Mouse (Mus musculus) hindbrain, embryonic 15.5 days (tissue): ENCODE data around the gene Tenm3. TPM values are rescaled to one million over a fixed set of nuclear protein-coding genes. Genes with fewer than 3 reads are reported as not detected.

Experiments used
- ATAC-seq: fragments of 200-750 bp; cut with Nextera tagmentation; 2 replicates; pipeline ENCODE4 v1.8.0; 2017; ENCODE audit warnings: low read depth, moderate number of reproducible peaks, moderate TSS enrichment; ENCODE audit not compliant: low FRiP score
- H3K27ac ChIP-seq: fragments of 300-500 bp; sonication (generic); replicated peaks from 2 replicates; pipeline ENCODE4 v1.5.1; 2015; ENCODE audit warnings: mild to moderate bottlenecking, inconsistent platforms
- H3K27me3 ChIP-seq: fragments of 300-500 bp; sonication (generic); 2 replicates; pipeline ENCODE4 v1.6.1; 2015; ENCODE audit warnings: control low read depth, inconsistent platforms
- H3K36me3 ChIP-seq: fragments of 300-500 bp; sonication (generic); 2 replicates; pipeline ENCODE4 v1.6.1; 2015; ENCODE audit warnings: control low read depth, inconsistent platforms
- H3K4me1 ChIP-seq: fragments of 300-500 bp; sonication (generic); replicated peaks from 2 replicates; pipeline ENCODE4 v1.6.1; 2015; ENCODE audit warnings: control low read depth, inconsistent platforms
- H3K4me2 ChIP-seq: fragments of 300-500 bp; sonication (generic); 2 replicates; pipeline ENCODE4 v1.6.1; 2015; ENCODE audit warnings: moderate library complexity, mild to moderate bottlenecking, inconsistent platforms
- H3K4me3 ChIP-seq: fragments of 300-500 bp; sonication (generic); 2 replicates; pipeline ENCODE4 v1.5.1; 2015; ENCODE audit warnings: mild to moderate bottlenecking, inconsistent platforms
- H3K9ac ChIP-seq: fragments of 300-500 bp; sonication (generic); 2 replicates; pipeline ENCODE4 v1.6.1; 2015; ENCODE audit warnings: inconsistent platforms
- H3K9me3 ChIP-seq: fragments of 300-500 bp; sonication (generic); 2 replicates; pipeline ENCODE4 v1.6.1; 2016; ENCODE audit warnings: control low read depth, inconsistent platforms
- WGBS: fragments of 180-500 bp; shearing (Covaris S2); methylation state at CpG from one replicate; pipeline ENCODE4 v1.1.7; 2015; 5-methylcytosine and 5-hydroxymethylcytosine counted together
- polyA plus RNA-seq: library from polyadenylated mRNA; unstranded; fragments of >200 nt; fragmentation: Nextera tagmentation; extraction: Ambion mirVana; gene quantifications from 2 replicates; pipeline ENCODE4 v1.2.1, GENCODE M21; 2015

Gene Tenm3
- polyA plus RNA-seq, 1 experiment from 2014 or later: 32.7 TPM

- no peak overlapping the region for H3K9ac ChIP-seq
- H3K4me2 ChIP-seq: no peak overlapping the region
- ATAC-seq: no peak
- H3K4me1 ChIP-seq: 0 out of 2 replicates have a peak, but pooled peaks cover 11% of the 10 kb centered on the region
- WGBS: 79% methylated on average over 6 of the region's 6 CpGs
- no peak overlapping the region for H3K4me3 ChIP-seq
- no peaks in the 10 kb centered on the region for H3K36me3 ChIP-seq
- no peaks in the 10 kb centered on the region for H3K27me3 ChIP-seq
- no peaks in the 10 kb centered on the region for H3K9me3 ChIP-seq
- H3K27ac ChIP-seq: no peak overlapping the region
These were observed 353.1 kb downstream of the Tenm3 start for GRCm38 (mm10) chr8:48490635-48491165.

GRCm38 (mm10) chr8:48489936-48490634 lies 353.7 kb downstream of the Tenm3 start:
- Histone ChIP-seq H3K9me3 (no peaks in the 10 kb centered on the region), H3K9ac (no peak overlapping the region), H3K27me3 (no peaks in the 10 kb centered on the region), H3K4me1 (0 out of 2 replicates have a peak, but pooled peaks cover 11% of the 10 kb centered on the region), H3K27ac (no peak overlapping the region), H3K36me3 (no peaks in the 10 kb centered on the region), H3K4me3 (no peak overlapping the region), H3K4me2 (no peak overlapping the region)
- ATAC-seq: no peak; the same call in 1 of the 2 replicates
- 81% methylated on average over 18 of the region's 18 CpGs for WGBS

GRCm38 (mm10) chr8:48489417-48489816 lies 354.3 kb downstream of the Tenm3 start:
- H3K4me2 ChIP-seq: no peak overlapping the region
- WGBS: 82% methylated on average over 4 of the region's 4 CpGs
- H3K27ac ChIP-seq: no peak overlapping the region

GRCm38 (mm10) chr8:48488809-48489208 lies 354.9 kb downstream of the Tenm3 start:
- Histone ChIP-seq H3K27me3 (no peaks in the 10 kb centered on the region), H3K9me3 (no peaks in the 10 kb centered on the region), H3K4me2 (no peak overlapping the region), H3K4me3 (no peak overlapping the region), H3K9ac (no peak overlapping the region), H3K27ac (no peak overlapping the region), H3K4me1 (0 out of 2 replicates have a peak, but pooled peaks cover 11% of the 10 kb centered on the region), H3K36me3 (no peaks in the 10 kb centered on the region)
- WGBS: 74% methylated on average over 7 of the region's 7 CpGs
- ATAC-seq: no peak

More at GRCm38 (mm10) chr8:48489417-48489816, 354.3 kb downstream of the Tenm3 start:
- ATAC-seq: no peak
- Histone ChIP-seq H3K27me3 (no peaks in the 10 kb centered on the region), H3K9ac (no peak overlapping the region), H3K4me3 (no peak overlapping the region), H3K9me3 (no peaks in the 10 kb centered on the region), H3K4me1 (0 out of 2 replicates have a peak, but pooled peaks cover 11% of the 10 kb centered on the region), H3K36me3 (no peaks in the 10 kb centered on the region)

- H3K27ac ChIP-seq: no peak overlapping the region
- no peak for ATAC-seq
- no peak overlapping the region for H3K9ac ChIP-seq
- peaks cover 23% of the 10 kb centered on the region for H3K4me1 ChIP-seq
- H3K9me3 ChIP-seq: no peaks in the 10 kb centered on the region
- H3K4me3 ChIP-seq: no peak overlapping the region
- no peak overlapping the region for H3K4me2 ChIP-seq
- no peaks in the 10 kb centered on the region for H3K36me3 ChIP-seq
- no peaks in the 10 kb centered on the region for H3K27me3 ChIP-seq
- WGBS: 56% methylated on average over 5 of the region's 5 CpGs
These were observed 359.6 kb downstream of the Tenm3 start for GRCm38 (mm10) chr8:48484143-48484542.

- Histone ChIP-seq H3K4me2 (peak overlapping the region; percentile 22; the same call in 1 of the 2 replicates), H3K36me3 (no peaks in the 10 kb centered on the region), H3K27me3 (no peaks in the 10 kb centered on the region), H3K4me1 (peaks cover 21% of the 10 kb centered on the region), H3K9ac (no peak overlapping the region), H3K27ac (peak overlapping the region; percentile 72), H3K9me3 (no peaks in the 10 kb centered on the region), H3K4me3 (no peak overlapping the region)
- 52% methylated on average over 33 of the region's 33 CpGs for WGBS
- ATAC-seq: peak; percentile 53; the same call in 1 of the 2 replicates
These were observed 361.8 kb downstream of the Tenm3 start for GRCm38 (mm10) chr8:48481709-48482671.

GRCm38 (mm10) chr8:48477371-48477935 lies 366.3 kb downstream of the Tenm3 start:
- Histone ChIP-seq H3K27ac (no peak overlapping the region), H3K9ac (no peak overlapping the region), H3K27me3 (no peaks in the 10 kb centered on the region), H3K4me2 (no peak overlapping the region), H3K4me1 (peaks cover 22% of the 10 kb centered on the region), H3K36me3 (no peaks in the 10 kb centered on the region), H3K9me3 (no peaks in the 10 kb centered on the region), H3K4me3 (no peak overlapping the region)
- WGBS: 31% methylated on average over 8 of the region's 8 CpGs
- peak; percentile 60; the same call in 1 of the 2 replicates for ATAC-seq

GRCm38 (mm10) chr8:48476896-48477295 lies 366.9 kb downstream of the Tenm3 start:
- H3K27ac ChIP-seq: no peak overlapping the region
- H3K9ac ChIP-seq: no peak overlapping the region
- H3K9me3 ChIP-seq: no peaks in the 10 kb centered on the region
- H3K36me3 ChIP-seq: no peaks in the 10 kb centered on the region
- no peak overlapping the region for H3K4me2 ChIP-seq
- H3K4me3 ChIP-seq: no peak overlapping the region
- peaks cover 17% of the 10 kb centered on the region for H3K4me1 ChIP-seq
- no peaks in the 10 kb centered on the region for H3K27me3 ChIP-seq
- WGBS: 27% methylated on average over 1 of the region's 1 CpGs
- ATAC-seq: no peak

- WGBS: 48% methylated on average over 5 of the region's 5 CpGs
- Histone ChIP-seq H3K36me3 (no peaks in the 10 kb centered on the region), H3K27me3 (no peaks in the 10 kb centered on the region), H3K4me2 (no peak overlapping the region), H3K9me3 (no peaks in the 10 kb centered on the region), H3K4me3 (no peak overlapping the region), H3K27ac (no peak overlapping the region), H3K4me1 (peaks cover 8% of the 10 kb centered on the region), H3K9ac (no peak overlapping the region)
- ATAC-seq: no peak
These were observed 376.1 kb downstream of the Tenm3 start for GRCm38 (mm10) chr8:48467633-48468032.

GRCm38 (mm10) chr8:48458373-48458772 lies 385.4 kb downstream of the Tenm3 start:
- ATAC-seq: peak; percentile 92
- 5% methylated on average over 5 of the region's 5 CpGs for WGBS
- Histone ChIP-seq H3K9me3 (no peaks in the 10 kb centered on the region), H3K4me2 (peak overlapping the region; percentile 27), H3K4me3 (no peak overlapping the region), H3K9ac (0 out of 2 replicates have a peak overlapping the region, but pooled peaks have one; percentile 4), H3K36me3 (no peaks in the 10 kb centered on the region), H3K27ac (peak overlapping the region; percentile 73), H3K4me1 (peaks cover 31% of the 10 kb centered on the region), H3K27me3 (no peaks in the 10 kb centered on the region)

GRCm38 (mm10) chr8:48456328-48457124 lies 387.2 kb downstream of the Tenm3 start:
- 26% methylated on average over 22 of the region's 22 CpGs for WGBS
- Histone ChIP-seq H3K4me3 (no peak overlapping the region), H3K36me3 (no peaks in the 10 kb centered on the region), H3K9ac (no peak overlapping the region), H3K9me3 (no peaks in the 10 kb centered on the region), H3K27ac (peak overlapping the region; percentile 29), H3K27me3 (no peaks in the 10 kb centered on the region), H3K4me1 (peaks cover 31% of the 10 kb centered on the region), H3K4me2 (peak overlapping the region; percentile 23)
- 0 out of 2 replicates have a peak, but pooled peaks have one; percentile 32 for ATAC-seq
